Mouse (Mus musculus): ENCODE results near the gene Plekhm3. TPM values are rescaled to one million over a fixed set of nuclear protein-coding genes. Genes with fewer than 3 reads are reported as not detected.

The Plekhm3 gene
- polyA plus RNA-seq, 1 experiment from 2014 or later: 5.0 TPM

GRCm38 (mm10) chr1:64793234-64793530 is 163.4 kb downstream of the Plekhm3 start:
- WGBS: 65% methylated on average over 4 of the region's 4 CpGs
- Histone ChIP-seq H3K36me3 (ENCODE audit: control insufficient read depth, insufficient read depth, low read length) (no peaks in the 10 kb centered on the region), H3K4me3 (replicated peaks; ENCODE audit: low read length) (no peak overlapping the region), H3K27ac (ENCODE audit: low read length) (peak overlapping the region; percentile 82), H3K9ac (ENCODE audit: low read length) (no peak overlapping the region), H3K27me3 (ENCODE audit: control insufficient read depth, insufficient read depth, low read length) (no peaks in the 10 kb centered on the region), H3K9me3 (replicated peaks; ENCODE audit: control insufficient read depth, low read length) (no peaks in the 10 kb centered on the region), H3K4me1 (ENCODE audit: control insufficient read depth, insufficient read depth, low read length) (peaks cover 41% of the 10 kb centered on the region), H3K4me2 (ENCODE audit: low read depth, low read length) (no peak overlapping the region)
- ATAC-seq (ENCODE audit: insufficient read depth, low FRiP score): no peak

DNA sequence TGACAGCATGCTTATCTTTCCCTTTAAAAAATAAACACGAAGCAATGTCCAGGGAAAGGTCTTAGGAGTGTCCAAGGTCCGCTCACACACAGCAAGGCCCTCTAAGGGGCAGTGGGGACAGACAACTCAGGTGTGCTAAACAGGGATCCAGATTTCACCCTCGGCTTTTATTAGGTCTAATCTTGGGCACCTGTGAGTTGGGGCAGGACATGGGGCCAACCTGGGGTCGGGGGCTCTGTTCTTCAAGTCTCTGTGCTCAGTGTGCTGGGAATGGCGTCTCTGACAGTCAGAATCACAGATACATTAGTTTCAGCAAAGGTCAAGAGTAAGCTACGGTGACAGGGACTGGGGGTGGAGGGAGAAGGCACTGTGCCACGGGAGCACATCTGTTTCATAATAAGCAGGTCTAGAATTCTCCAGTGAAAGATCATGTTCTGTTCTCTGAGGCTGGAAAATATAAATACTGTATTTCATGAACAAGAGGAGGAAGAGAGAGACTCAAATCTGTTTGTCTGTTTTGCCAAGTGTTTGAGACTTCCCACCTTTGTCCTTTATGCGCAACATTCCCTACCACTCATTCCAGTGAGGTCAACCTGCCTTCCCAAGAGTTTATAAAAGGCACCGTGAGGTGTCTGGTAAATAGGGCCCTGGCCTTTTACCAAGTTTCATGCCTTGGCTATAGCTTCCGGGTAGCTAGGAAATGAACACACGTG is 163.9 kb downstream of the Plekhm3 start:
- Histone ChIP-seq H3K27me3 (ENCODE audit: control insufficient read depth, insufficient read depth, low read length) (no peaks in the 10 kb centered on the region), H3K4me1 (ENCODE audit: control insufficient read depth, insufficient read depth, low read length) (peaks cover 42% of the 10 kb centered on the region), H3K27ac (ENCODE audit: low read length) (peak overlapping the region; percentile 82), H3K9me3 (replicated peaks; ENCODE audit: control insufficient read depth, low read length) (no peaks in the 10 kb centered on the region), H3K9ac (ENCODE audit: low read length) (no peak overlapping the region), H3K4me2 (ENCODE audit: low read depth, low read length) (no peak overlapping the region), H3K4me3 (replicated peaks; ENCODE audit: low read length) (no peak overlapping the region), H3K36me3 (ENCODE audit: control insufficient read depth, insufficient read depth, low read length) (no peaks in the 10 kb centered on the region)
- ATAC-seq (ENCODE audit: insufficient read depth, low FRiP score): no peak
- WGBS: 49% methylated on average over 11 of the region's 11 CpGs

DNA sequence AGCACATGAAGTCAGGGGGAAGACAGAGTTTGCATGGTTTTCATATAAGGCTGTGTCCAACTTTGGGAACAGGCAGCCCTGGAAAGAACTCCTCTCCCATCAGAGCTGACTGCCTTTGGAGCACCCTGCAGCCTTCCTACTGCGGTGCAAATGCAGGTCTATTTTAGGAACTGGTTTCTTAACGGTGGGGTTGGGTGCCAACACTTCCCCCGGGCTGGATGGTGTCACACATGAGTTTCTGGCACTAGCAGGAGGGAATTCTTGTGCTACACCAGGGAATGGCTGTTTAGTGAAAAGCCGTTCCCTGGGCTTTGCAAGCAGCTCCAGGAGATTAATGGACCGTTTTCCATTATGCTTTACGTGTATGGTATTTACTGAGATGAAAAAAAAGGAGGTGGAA is 164.8 kb downstream of the Plekhm3 start:
- peak; percentile 12; the same call in 1 of the 2 replicates for ATAC-seq (ENCODE audit: insufficient read depth, low FRiP score)
- H3K27me3 ChIP-seq (ENCODE audit: control insufficient read depth, insufficient read depth, low read length): no peaks in the 10 kb centered on the region
- no peak overlapping the region for H3K4me2 ChIP-seq (ENCODE audit: low read depth, low read length)
- no peaks in the 10 kb centered on the region for H3K36me3 ChIP-seq (ENCODE audit: control insufficient read depth, insufficient read depth, low read length)
- WGBS: 22% methylated on average over 6 of the region's 6 CpGs
- peak overlapping the region; percentile 39 for H3K9ac ChIP-seq (ENCODE audit: low read length)
- H3K9me3 ChIP-seq (replicated peaks; ENCODE audit: control insufficient read depth, low read length): no peaks in the 10 kb centered on the region
- peak overlapping the region; percentile 82 for H3K27ac ChIP-seq (ENCODE audit: low read length)
- H3K4me3 ChIP-seq (replicated peaks; ENCODE audit: low read length): no peak overlapping the region
- peaks cover 42% of the 10 kb centered on the region for H3K4me1 ChIP-seq (ENCODE audit: control insufficient read depth, insufficient read depth, low read length)

- Histone ChIP-seq H3K36me3 (ENCODE audit: control insufficient read depth, insufficient read depth, low read length) (no peaks in the 10 kb centered on the region), H3K27ac (ENCODE audit: low read length) (peak overlapping the region; percentile 82), H3K27me3 (ENCODE audit: control insufficient read depth, insufficient read depth, low read length) (no peaks in the 10 kb centered on the region), H3K4me3 (replicated peaks; ENCODE audit: low read length) (no peak overlapping the region), H3K4me2 (ENCODE audit: low read depth, low read length) (no peak overlapping the region), H3K4me1 (ENCODE audit: control insufficient read depth, insufficient read depth, low read length) (peaks cover 42% of the 10 kb centered on the region), H3K9ac (ENCODE audit: low read length) (peak overlapping the region; percentile 39), H3K9me3 (replicated peaks; ENCODE audit: control insufficient read depth, low read length) (no peaks in the 10 kb centered on the region)
- 35% methylated on average over 9 of the region's 9 CpGs for WGBS
- no peak for ATAC-seq (ENCODE audit: insufficient read depth, low FRiP score)
Observed at GRCm38 (mm10) chr1:64790806-64791790, 165.5 kb downstream of the Plekhm3 start.

GRCm38 (mm10) chr1:64787701-64788515 is 168.7 kb downstream of the Plekhm3 start:
- H3K4me2 ChIP-seq (ENCODE audit: low read depth, low read length): peak overlapping the region; percentile 9; the same call in 1 of the 2 replicates
- H3K9ac ChIP-seq (ENCODE audit: low read length): peak overlapping the region; percentile 19; the same call in 1 of the 2 replicates
- peak overlapping the region; percentile 88 for H3K27ac ChIP-seq (ENCODE audit: low read length)
- H3K36me3 ChIP-seq (ENCODE audit: control insufficient read depth, insufficient read depth, low read length): no peaks in the 10 kb centered on the region
- no peak overlapping the region for H3K4me3 ChIP-seq (replicated peaks; ENCODE audit: low read length)
- no peaks in the 10 kb centered on the region for H3K27me3 ChIP-seq (ENCODE audit: control insufficient read depth, insufficient read depth, low read length)
- ATAC-seq (ENCODE audit: insufficient read depth, low FRiP score): peak; percentile 94
- 57% methylated on average over 6 of the region's 6 CpGs for WGBS
- peaks cover 38% of the 10 kb centered on the region for H3K4me1 ChIP-seq (ENCODE audit: control insufficient read depth, insufficient read depth, low read length)
- H3K9me3 ChIP-seq (replicated peaks; ENCODE audit: control insufficient read depth, low read length): no peaks in the 10 kb centered on the region

DNA sequence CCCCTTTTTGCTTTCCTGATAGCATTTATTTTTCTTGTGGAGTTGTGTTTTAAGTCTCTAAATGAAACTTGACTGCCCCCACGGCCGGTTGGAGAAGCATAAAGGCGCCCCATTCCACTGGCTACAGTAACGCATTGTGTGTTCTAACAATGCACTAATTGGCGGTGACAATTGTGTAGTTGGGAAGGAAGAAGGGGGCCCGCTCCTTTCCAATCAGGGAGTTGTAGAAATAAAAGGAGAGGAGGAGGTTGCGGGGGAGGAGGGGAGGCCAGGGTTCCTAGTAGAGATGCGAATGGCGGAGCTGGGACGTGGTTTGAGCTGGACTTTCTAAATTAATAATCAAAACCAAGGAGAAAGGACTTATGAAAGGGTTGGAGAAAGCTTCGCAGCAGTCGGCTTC is 176.8 kb downstream of the Plekhm3 start:
- Histone ChIP-seq H3K4me2 (ENCODE audit: low read depth, low read length) (no peak overlapping the region), H3K27me3 (ENCODE audit: control insufficient read depth, insufficient read depth, low read length) (no peaks in the 10 kb centered on the region), H3K4me3 (replicated peaks; ENCODE audit: low read length) (no peak overlapping the region), H3K27ac (ENCODE audit: low read length) (no peak overlapping the region), H3K36me3 (ENCODE audit: control insufficient read depth, insufficient read depth, low read length) (no peaks in the 10 kb centered on the region), H3K4me1 (ENCODE audit: control insufficient read depth, insufficient read depth, low read length) (no peaks in the 10 kb centered on the region), H3K9ac (ENCODE audit: low read length) (no peak overlapping the region), H3K9me3 (replicated peaks; ENCODE audit: control insufficient read depth, low read length) (no peaks in the 10 kb centered on the region)
- ATAC-seq (ENCODE audit: insufficient read depth, low FRiP score): no peak
- 74% methylated on average over 12 of the region's 12 CpGs for WGBS

DNA sequence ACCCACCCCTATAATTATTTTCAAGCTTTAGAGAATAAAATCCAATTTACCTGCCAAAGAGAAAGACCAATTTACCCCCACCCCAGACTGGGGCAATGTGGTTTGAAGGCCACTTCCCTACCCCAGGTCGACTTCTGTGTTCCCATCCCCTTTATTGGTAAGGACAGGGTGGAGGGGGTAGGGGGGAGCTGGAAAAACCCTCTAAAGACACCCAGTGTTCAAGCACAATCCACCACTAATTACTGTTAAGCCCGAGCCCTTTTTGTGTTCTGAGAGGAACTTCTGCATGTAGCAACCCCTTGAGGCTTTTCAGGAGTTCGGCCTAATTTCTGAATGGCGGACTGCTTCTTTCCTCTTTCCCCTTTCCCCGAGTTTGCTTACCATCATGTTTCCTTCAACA is 177.2 kb downstream of the Plekhm3 start:
- no peak overlapping the region for H3K4me2 ChIP-seq (ENCODE audit: low read depth, low read length)
- no peaks in the 10 kb centered on the region for H3K4me1 ChIP-seq (ENCODE audit: control insufficient read depth, insufficient read depth, low read length)
- H3K27me3 ChIP-seq (ENCODE audit: control insufficient read depth, insufficient read depth, low read length): no peaks in the 10 kb centered on the region
- H3K36me3 ChIP-seq (ENCODE audit: control insufficient read depth, insufficient read depth, low read length): no peaks in the 10 kb centered on the region
- no peak for ATAC-seq (ENCODE audit: insufficient read depth, low FRiP score)
- WGBS: 77% methylated on average over 5 of the region's 5 CpGs
- no peak overlapping the region for H3K4me3 ChIP-seq (replicated peaks; ENCODE audit: low read length)
- no peak overlapping the region for H3K27ac ChIP-seq (ENCODE audit: low read length)
- H3K9ac ChIP-seq (ENCODE audit: low read length): no peak overlapping the region
- no peaks in the 10 kb centered on the region for H3K9me3 ChIP-seq (replicated peaks; ENCODE audit: control insufficient read depth, low read length)

DNA sequence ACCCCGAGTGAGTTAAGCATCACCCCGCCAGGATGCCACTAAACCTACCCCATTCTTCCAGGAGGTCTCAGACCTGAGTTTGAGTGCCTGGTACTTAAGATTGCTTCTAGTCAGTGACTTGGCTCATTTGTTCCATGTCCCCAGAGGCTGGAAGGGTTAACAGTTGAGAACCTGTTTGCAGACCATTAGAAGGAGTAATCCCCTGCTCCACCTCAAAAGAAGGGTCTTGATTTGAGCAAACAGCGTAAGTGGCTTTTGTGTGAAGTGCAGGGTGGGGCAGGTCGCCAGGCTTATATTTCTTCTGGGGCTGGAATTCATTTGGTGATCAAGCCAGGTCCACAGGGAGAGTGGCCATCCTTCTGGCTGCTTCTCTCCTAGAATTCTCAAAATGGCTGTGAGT is 183.3 kb downstream of the Plekhm3 start:
- ATAC-seq (ENCODE audit: insufficient read depth, low FRiP score): no peak

More for the DNA sequence above, 183.3 kb downstream of the Plekhm3 start:
- H3K36me3 ChIP-seq (ENCODE audit: control insufficient read depth, insufficient read depth, low read length): no peaks in the 10 kb centered on the region
- H3K4me2 ChIP-seq (ENCODE audit: low read depth, low read length): no peak overlapping the region
- 0 out of 2 replicates have a peak, but pooled peaks cover 3% of the 10 kb centered on the region for H3K4me1 ChIP-seq (ENCODE audit: control insufficient read depth, insufficient read depth, low read length)
- H3K9ac ChIP-seq (ENCODE audit: low read length): no peak overlapping the region
- no peak overlapping the region for H3K27ac ChIP-seq (ENCODE audit: low read length)
- WGBS: 70% methylated on average over 4 of the region's 4 CpGs
- H3K27me3 ChIP-seq (ENCODE audit: control insufficient read depth, insufficient read depth, low read length): no peaks in the 10 kb centered on the region
- no peaks in the 10 kb centered on the region for H3K9me3 ChIP-seq (replicated peaks; ENCODE audit: control insufficient read depth, low read length)
- no peak overlapping the region for H3K4me3 ChIP-seq (replicated peaks; ENCODE audit: low read length)
